Mouse (Mus musculus) heart, adult 2 months (tissue): ENCODE measurements around the gene Myo15.

Experiments
- CTCF ChIP-seq: fragments of 200-600 bp; IDR thresholded peaks from 2 replicates; pipeline ENCODE4 v1.8.1; 2022; ENCODE audit warnings: antibody characterized with exemption, mild to moderate bottlenecking, moderate library complexity
- EP300 ChIP-seq: fragments of 200-500 bp; IDR thresholded peaks from 2 replicates; pipeline ENCODE4 v1.6.1; 2011; ENCODE audit warnings: low read depth, low read length, control low read depth; ENCODE audit not compliant: insufficient read depth
- POLR2A ChIP-seq: fragments of 200-500 bp; IDR thresholded peaks from 2 replicates; pipeline ENCODE4 v1.6.1; 2011; ENCODE audit warnings: mild to moderate bottlenecking, low read depth, low read length, control low read depth; ENCODE audit not compliant: insufficient read depth

GRCm38 (mm10) chr11:60423006-60423405 is 46.1 kb upstream of the Myo15 start:
- TF ChIP-seq CTCF: no peak
- no peak for TF ChIP-seq POLR2A
- no peak for TF ChIP-seq EP300
